Mouse (Mus musculus): Measurements from ENCODE around the gene Cd79a.

GRCm38 (mm10) chr7:24930475-24930874 lies 33.3 kb downstream of the Cd79a start:
- TF ChIP-seq CTCF (conservative IDR thresholded peaks at IDR 0.05; ENCODE audit: insufficient read depth, insufficient read length, low read depth, low read length) (no peak), POLR2A (IDR thresholded peaks at IDR 0.05; ENCODE audit: low read depth, low read length) (no peak)

Data from kidney, adult 2 months (tissue).